Mouse (Mus musculus) cortical plate, adult 2 months (tissue): ENCODE measurements around the gene Ptbp3.

ENCODE experiments used
- CTCF ChIP-seq: fragments of 200-500 bp; IDR thresholded peaks from 2 replicates; pipeline ENCODE4 v1.5.1; 2011; ENCODE audit warnings: mild to moderate bottlenecking, control low read depth, low read length; ENCODE audit not compliant: insufficient read depth; ENCODE audit errors: extremely low read depth
- POLR2A ChIP-seq: fragments of 200-500 bp; IDR thresholded peaks from 2 replicates; pipeline ENCODE4 v1.6.1; 2011; ENCODE audit warnings: mild to moderate bottlenecking, low read length, control low read depth; ENCODE audit not compliant: insufficient read depth; ENCODE audit errors: extremely low read depth

GRCm38 (mm10) chr4:59555177-59555576 is 6.0 kb upstream of the Ptbp3 start:
- TF ChIP-seq POLR2A (no peak), CTCF (no peak)
